Mouse (Mus musculus) liver, adult 2 months (tissue): Measurements from ENCODE around the gene Kdm1b. TPM values are rescaled to one million over a fixed set of nuclear protein-coding genes. Genes with fewer than 3 reads are reported as not detected.
A peak's percentile ranks its signal among the peaks of the same experiment; 100 is the strongest.

ENCODE experiments used
- DNase-seq: peaks from one replicate; pipeline ENCODE4 v3.0.0-alpha.2; 2011; ENCODE audit warnings: low read depth, low spot score; ENCODE audit errors: extremely low read depth
- H3K27ac ChIP-seq: fragments of 200-500 bp; replicated peaks from 2 replicates; pipeline ENCODE4 v1.5.1; 2012; ENCODE audit warnings: low read depth, mild to moderate bottlenecking, control low read depth, inconsistent platforms, low read length; ENCODE audit not compliant: insufficient read depth
- H3K27me3 ChIP-seq: fragments of 200-500 bp; 2 replicates; pipeline ENCODE4 v1.6.1; 2012; ENCODE audit warnings: mild to moderate bottlenecking, moderate library complexity, low read length, inconsistent platforms; ENCODE audit not compliant: control insufficient read depth, insufficient read depth
- H3K36me3 ChIP-seq: fragments of 200-500 bp; 2 replicates; pipeline ENCODE4 v1.6.1; 2012; ENCODE audit warnings: low read length, inconsistent platforms; ENCODE audit not compliant: control insufficient read depth, insufficient read depth
- H3K4me1 ChIP-seq: fragments of 200-500 bp; 2 replicates; pipeline ENCODE4 v1.6.1; 2011; ENCODE audit warnings: low read length; ENCODE audit not compliant: control insufficient read depth, insufficient read depth
- H3K4me3 ChIP-seq: fragments of 200-500 bp; 2 replicates; pipeline ENCODE4 v1.5.1; 2011; ENCODE audit warnings: low read depth, mild to moderate bottlenecking, control low read depth, low read length, moderate library complexity; ENCODE audit not compliant: insufficient read depth
- H3K79me2 ChIP-seq: fragments of 200-500 bp; 2 replicates; pipeline ENCODE4 v1.6.1; 2012; ENCODE audit warnings: inconsistent platforms, mild to moderate bottlenecking, low read length, moderate library complexity; ENCODE audit not compliant: control insufficient read depth, insufficient read depth
- H3K9ac ChIP-seq: fragments of 200-500 bp; 2 replicates; pipeline ENCODE4 v1.6.1; 2012; ENCODE audit warnings: low read depth, mild to moderate bottlenecking, control low read depth, inconsistent platforms, low read length
- CTCF ChIP-seq: fragments of 200-500 bp; IDR thresholded peaks from 2 replicates; pipeline ENCODE4 v1.5.1; 2011; ENCODE audit warnings: low read depth, low read length, control low read depth
- POLR2A ChIP-seq: fragments of 200-500 bp; IDR thresholded peaks from 2 replicates; pipeline ENCODE4 v1.6.1; 2011; ENCODE audit warnings: low read length, control low read depth; ENCODE audit not compliant: insufficient read depth; ENCODE audit errors: extremely low read depth
- WGBS: fragments of 180-500 bp; shearing (Covaris S2); methylation state at CpG from one replicate; pipeline ENCODE4 v1.1.7; 2018; 5-methylcytosine and 5-hydroxymethylcytosine counted together
- polyA plus RNA-seq: library from polyadenylated mRNA; depleted of rRNA; stranded (reverse); fragments of >200 nt; gene quantifications from 2 replicates; pipeline ENCODE4 v1.2.3, GENCODE M21; 2012
- total RNA-seq: library from RNA; depleted of rRNA; stranded (reverse); fragments of >200 nt; gene quantifications from 2 replicates; pipeline ENCODE4 v1.2.3, GENCODE M21; 2014

The Kdm1b gene
- total and polyA plus RNA-seq, 2 experiments: 7.4 to 21.1 TPM

DNA sequence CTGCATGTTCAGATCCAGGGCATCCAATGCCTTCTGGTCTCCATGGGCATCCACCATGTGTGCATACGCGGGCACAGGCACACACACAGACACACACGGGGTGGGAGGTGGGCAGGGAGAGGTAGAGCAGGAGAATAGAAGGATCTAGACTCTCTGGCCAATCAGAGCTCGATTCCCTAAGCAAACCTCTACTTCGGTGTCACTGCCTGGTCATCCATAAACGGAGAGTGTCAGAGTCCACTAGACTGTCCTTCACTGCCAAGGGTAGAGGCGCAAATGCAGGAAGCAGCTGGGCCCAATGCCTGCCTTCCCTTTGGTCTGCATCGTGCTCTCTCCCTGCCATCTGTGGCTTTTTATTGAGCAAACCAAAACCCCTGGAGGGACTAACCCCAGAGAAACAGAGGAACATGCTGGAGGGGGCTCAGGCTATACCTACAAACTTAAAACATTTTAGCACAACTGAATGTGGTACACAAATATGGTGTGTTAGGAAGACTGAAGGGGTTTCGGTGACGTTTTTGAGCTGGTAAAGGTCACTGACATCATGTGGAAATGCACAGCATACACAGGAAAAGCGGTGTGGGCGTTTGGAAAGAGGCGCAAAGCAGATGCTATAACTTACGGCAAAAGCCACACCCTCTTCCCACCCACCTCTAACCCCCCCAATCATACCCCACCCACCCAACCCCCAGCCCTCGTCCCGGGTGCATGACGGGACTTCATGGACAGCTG lies 12.8 kb upstream of the Kdm1b start:
- Histone ChIP-seq H3K4me1 (peaks cover 5% of the 10 kb centered on the region; the same call in 1 of the 2 replicates), H3K4me3 (no peak overlapping the region), H3K36me3 (peaks cover 9% of the 10 kb centered on the region), H3K79me2 (no peaks in the 10 kb centered on the region), H3K27me3 (no peaks in the 10 kb centered on the region), H3K9ac (no peak overlapping the region), H3K27ac (no peak overlapping the region)
- 59% methylated on average over 17 of the region's 17 CpGs for WGBS
- DNase-seq: peak; percentile 80
- no peak for TF ChIP-seq POLR2A
- no peak for TF ChIP-seq CTCF

DNA sequence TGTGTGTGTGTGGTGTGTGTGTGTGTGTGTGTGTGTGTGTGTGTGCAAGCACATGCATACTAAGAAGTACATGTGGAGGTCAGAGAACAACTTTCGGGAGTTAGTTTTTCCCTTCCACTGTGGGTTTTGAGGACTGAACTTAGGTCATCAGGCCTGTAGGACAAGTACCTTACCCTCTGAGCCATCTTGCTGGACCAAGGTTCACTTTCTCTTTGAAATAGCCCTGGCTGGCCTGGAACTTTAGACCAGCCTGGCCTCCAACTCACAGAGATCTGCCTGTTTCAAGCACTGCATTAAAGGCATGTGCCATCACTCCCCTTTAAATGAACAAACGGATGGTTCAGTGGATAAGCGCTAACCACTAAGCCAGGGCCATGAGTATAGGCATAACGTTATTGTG lies 9.7 kb upstream of the Kdm1b start:
- no peaks in the 10 kb centered on the region for H3K27me3 ChIP-seq
- no peaks in the 10 kb centered on the region for H3K79me2 ChIP-seq
- H3K9ac ChIP-seq: no peak overlapping the region
- no peak overlapping the region for H3K27ac ChIP-seq
- peak; percentile 80 for DNase-seq
- H3K36me3 ChIP-seq: peaks cover 7% of the 10 kb centered on the region
- 67% methylated on average over 4 of the region's 4 CpGs for WGBS
- TF ChIP-seq POLR2A (no peak), CTCF (no peak)
- no peak overlapping the region for H3K4me3 ChIP-seq
- peaks cover 5% of the 10 kb centered on the region; the same call in 1 of the 2 replicates for H3K4me1 ChIP-seq

- peaks cover 8% of the 10 kb centered on the region for H3K36me3 ChIP-seq
- no peaks in the 10 kb centered on the region for H3K79me2 ChIP-seq
- no peaks in the 10 kb centered on the region for H3K27me3 ChIP-seq
- no peak overlapping the region for H3K27ac ChIP-seq
- peak; percentile 85 for DNase-seq
- H3K4me1 ChIP-seq: peaks cover 8% of the 10 kb centered on the region; the same call in 1 of the 2 replicates
- WGBS: 28% methylated on average over 6 of the region's 6 CpGs
- no peak overlapping the region for H3K9ac ChIP-seq
- no peak overlapping the region for H3K4me3 ChIP-seq
- TF ChIP-seq POLR2A (no peak), CTCF (no peak)
These were observed 5.4 kb upstream of the Kdm1b start for GRCm38 (mm10) chr13:47037946-47038345.

- Histone ChIP-seq H3K27me3 (no peaks in the 10 kb centered on the region), H3K79me2 (peaks cover 12% of the 10 kb centered on the region; the same call in 1 of the 2 replicates), H3K4me1 (peaks cover 11% of the 10 kb centered on the region), H3K27ac (no peak overlapping the region), H3K36me3 (peaks cover 8% of the 10 kb centered on the region), H3K9ac (no peak overlapping the region), H3K4me3 (no peak overlapping the region)
- DNase-seq: no peak
- WGBS: 74% methylated on average over 5 of the region's 5 CpGs
- no peak for TF ChIP-seq POLR2A
- TF ChIP-seq CTCF: no peak
These were observed 3.2 kb upstream of the Kdm1b start for GRCm38 (mm10) chr13:47040061-47040460.

- WGBS: 6% methylated on average over 8 of the region's 8 CpGs
- TF ChIP-seq CTCF (no peak), POLR2A (no peak)
- DNase-seq: peak; percentile 71
- Histone ChIP-seq H3K27me3 (no peaks in the 10 kb centered on the region), H3K36me3 (peaks cover 6% of the 10 kb centered on the region), H3K79me2 (peaks cover 15% of the 10 kb centered on the region; the same call in 1 of the 2 replicates), H3K4me1 (peaks cover 11% of the 10 kb centered on the region), H3K9ac (peak overlapping the region; percentile 36), H3K27ac (peak overlapping the region; percentile 81), H3K4me3 (peak overlapping the region; percentile 57)
These were observed 1.2 kb upstream of the Kdm1b start for GRCm38 (mm10) chr13:47042024-47042633.
